Mouse (Mus musculus) cerebellum, adult 8-10 months (tissue): ENCODE results near the gene Gm21887.
"Not testable (repeated sequence)": the region's sequence is repeated elsewhere in the genome, so short reads cannot be mapped to it uniquely, and the experiment has no call there.

Source experiments
- DNase-seq: peaks from one replicate; pipeline ENCODE4 v3.0.0; 2022

The Gm21887 gene

GRCm38 (mm10) chrX:170009016-170009750, at the start of gene Gm21887:
Gm21887 (plus strand) TSS chrX:170009659.
- peak; percentile 95 for DNase-seq

GRCm38 (mm10) chrX:169969337-169969736, 40.1 kb upstream of the Gm21887 start:
- DNase-seq: peak; percentile 9

- not testable (repeated sequence) for DNase-seq
Measured at GRCm38 (mm10) chrX:169969765-169970164, 39.7 kb upstream of the Gm21887 start.

- not testable (repeated sequence) for DNase-seq
Measured at GRCm38 (mm10) chrX:169970546-169970945, 38.9 kb upstream of the Gm21887 start.

GRCm38 (mm10) chrX:169971562-169971961, 37.9 kb upstream of the Gm21887 start:
- DNase-seq: not testable (repeated sequence)

GRCm38 (mm10) chrX:169972131-169972530, 37.3 kb upstream of the Gm21887 start:
- not testable (repeated sequence) for DNase-seq

- DNase-seq: peak; percentile 3
Measured at GRCm38 (mm10) chrX:169972791-169973494, 36.5 kb upstream of the Gm21887 start.

- peak; percentile 5 for DNase-seq
Measured at GRCm38 (mm10) chrX:169973806-169974205, 35.7 kb upstream of the Gm21887 start.

GRCm38 (mm10) chrX:169974456-169974855, 35.0 kb upstream of the Gm21887 start:
- DNase-seq: not testable (repeated sequence)

GRCm38 (mm10) chrX:169974974-169975373, 34.5 kb upstream of the Gm21887 start:
- DNase-seq: peak; percentile 6

- peak; percentile 5 for DNase-seq
Measured at GRCm38 (mm10) chrX:169975681-169976131, 33.8 kb upstream of the Gm21887 start.

GRCm38 (mm10) chrX:169976340-169976739, 33.1 kb upstream of the Gm21887 start:
- not testable (repeated sequence) for DNase-seq

- peak; percentile 4 for DNase-seq
Measured at GRCm38 (mm10) chrX:169977856-169978435, 31.5 kb upstream of the Gm21887 start.

- peak; percentile 73 for DNase-seq
Measured at GRCm38 (mm10) chrX:169978436-169979381, 30.8 kb upstream of the Gm21887 start.

GRCm38 (mm10) chrX:169979461-169980202, 29.8 kb upstream of the Gm21887 start:
- DNase-seq: not testable (repeated sequence)

GRCm38 (mm10) chrX:169980203-169980556, 29.3 kb upstream of the Gm21887 start:
- DNase-seq: not testable (repeated sequence)

GRCm38 (mm10) chrX:169980809-169981289, 28.6 kb upstream of the Gm21887 start:
- DNase-seq: no peak

GRCm38 (mm10) chrX:169981761-169982181, 27.7 kb upstream of the Gm21887 start:
- DNase-seq: not testable (repeated sequence)

GRCm38 (mm10) chrX:169982606-169983400, 26.7 kb upstream of the Gm21887 start:
- not testable (repeated sequence) for DNase-seq

GRCm38 (mm10) chrX:169983401-169984165, 25.9 kb upstream of the Gm21887 start:
- DNase-seq: not testable (repeated sequence)
